Mouse (Mus musculus): ENCODE results near the gene Gm20521.
A peak's percentile ranks its signal among the peaks of the same experiment; 100 is the strongest.
"Not testable (repeated sequence)": the region's sequence is repeated elsewhere in the genome, so short reads cannot be mapped to it uniquely, and the experiment has no call there.

Gene Gm20521

GRCm38 (mm10) chr14:54936831-54937160 is 53.6 kb downstream of the Gm20521 start:
- DNase-seq (ENCODE audit: low read depth): peak; percentile 49

- no peak for DNase-seq (ENCODE audit: low read depth)
These were observed 54.3 kb downstream of the Gm20521 start for GRCm38 (mm10) chr14:54937361-54938182.

- DNase-seq (ENCODE audit: low read depth): no peak
These were observed 55.4 kb downstream of the Gm20521 start for GRCm38 (mm10) chr14:54938431-54939219.

- peak; percentile 64 for DNase-seq (ENCODE audit: low read depth)
These were observed 56.4 kb downstream of the Gm20521 start for GRCm38 (mm10) chr14:54939434-54940175.

- no peak for DNase-seq (ENCODE audit: low read depth)
These were observed 56.9 kb downstream of the Gm20521 start for GRCm38 (mm10) chr14:54940176-54940530.

GRCm38 (mm10) chr14:54941024-54941978 is 58.1 kb downstream of the Gm20521 start:
- DNase-seq (ENCODE audit: low read depth): no peak

GRCm38 (mm10) chr14:54942479-54942878 is 59.2 kb downstream of the Gm20521 start:
- DNase-seq (ENCODE audit: low read depth): no peak

- DNase-seq (ENCODE audit: low read depth): no peak
These were observed 60.7 kb downstream of the Gm20521 start for GRCm38 (mm10) chr14:54943971-54944370.

- no peak for DNase-seq (ENCODE audit: low read depth)
These were observed 61.7 kb downstream of the Gm20521 start for GRCm38 (mm10) chr14:54944939-54945338.

- peak; percentile 24 for DNase-seq (ENCODE audit: low read depth)
These were observed 62.9 kb downstream of the Gm20521 start for GRCm38 (mm10) chr14:54945975-54946704.

GRCm38 (mm10) chr14:54947008-54947407 is 63.8 kb downstream of the Gm20521 start:
- not testable (repeated sequence) for DNase-seq (ENCODE audit: low read depth)
